Mouse (Mus musculus): ENCODE results near the gene Adamts6. TPM values are rescaled to one million over a fixed set of nuclear protein-coding genes. Genes with fewer than 3 reads are reported as not detected.

Gene Adamts6
- polyA plus RNA-seq, 1 experiment from 2014 or later, result 0.37 TPM

GRCm38 (mm10) chr13:104518312-104519005 is 230.8 kb downstream of the Adamts6 start:
- 21% methylated on average over 19 of the region's 19 CpGs for WGBS
- Histone ChIP-seq H3K27ac (ENCODE audit: low read depth, low read length) (peak overlapping the region; percentile 0; the same call in 1 of the 2 replicates), H3K36me3 (ENCODE audit: control insufficient read depth, insufficient read depth) (no peaks in the 10 kb centered on the region), H3K9me3 (ENCODE audit: control insufficient read depth) (no peaks in the 10 kb centered on the region), H3K4me2 (replicated peaks; ENCODE audit: low read depth) (peak overlapping the region; percentile 58), H3K27me3 (replicated peaks; ENCODE audit: control insufficient read depth, insufficient read depth, low read length) (no peaks in the 10 kb centered on the region), H3K9ac (ENCODE audit: low read depth, low read length) (no peak overlapping the region), H3K4me3 (ENCODE audit: low read depth, low read length) (peak overlapping the region; percentile 15), H3K4me1 (replicated peaks; ENCODE audit: control insufficient read depth, insufficient read depth, low read length) (no peaks in the 10 kb centered on the region)
- ATAC-seq, result peak; percentile 61; the same call in 1 of the 2 replicates
- no peak for TF ChIP-seq CTCF (IDR thresholded peaks at IDR 0.05; ENCODE audit: low read depth)

- H3K4me3 ChIP-seq (ENCODE audit: low read depth, low read length), result no peak overlapping the region
- WGBS, result 76% methylated on average over 14 of the region's 14 CpGs
- no peak overlapping the region for H3K9ac ChIP-seq (ENCODE audit: low read depth, low read length)
- no peak for ATAC-seq
- H3K27me3 ChIP-seq (replicated peaks; ENCODE audit: control insufficient read depth, insufficient read depth, low read length), result no peaks in the 10 kb centered on the region
- H3K9me3 ChIP-seq (ENCODE audit: control insufficient read depth), result no peaks in the 10 kb centered on the region
- no peak overlapping the region for H3K4me2 ChIP-seq (replicated peaks; ENCODE audit: low read depth)
- H3K36me3 ChIP-seq (ENCODE audit: control insufficient read depth, insufficient read depth), result no peaks in the 10 kb centered on the region
- no peaks in the 10 kb centered on the region for H3K4me1 ChIP-seq (replicated peaks; ENCODE audit: control insufficient read depth, insufficient read depth, low read length)
- no peak overlapping the region for H3K27ac ChIP-seq (ENCODE audit: low read depth, low read length)
- no peak for TF ChIP-seq CTCF (IDR thresholded peaks at IDR 0.05; ENCODE audit: low read depth)
Observed at GRCm38 (mm10) chr13:104519006-104519695, 231.5 kb downstream of the Adamts6 start.

- H3K4me3 ChIP-seq (ENCODE audit: low read depth, low read length), result no peak overlapping the region
- no peak overlapping the region for H3K9ac ChIP-seq (ENCODE audit: low read depth, low read length)
- H3K36me3 ChIP-seq (ENCODE audit: control insufficient read depth, insufficient read depth), result no peaks in the 10 kb centered on the region
- no peaks in the 10 kb centered on the region for H3K9me3 ChIP-seq (ENCODE audit: control insufficient read depth)
- no peaks in the 10 kb centered on the region for H3K27me3 ChIP-seq (replicated peaks; ENCODE audit: control insufficient read depth, insufficient read depth, low read length)
- no peak for ATAC-seq
- H3K4me2 ChIP-seq (replicated peaks; ENCODE audit: low read depth), result no peak overlapping the region
- no peaks in the 10 kb centered on the region for H3K4me1 ChIP-seq (replicated peaks; ENCODE audit: control insufficient read depth, insufficient read depth, low read length)
- 88% methylated on average over 4 of the region's 4 CpGs for WGBS
- no peak overlapping the region for H3K27ac ChIP-seq (ENCODE audit: low read depth, low read length)
- TF ChIP-seq CTCF (IDR thresholded peaks at IDR 0.05; ENCODE audit: low read depth), result no peak
Observed at GRCm38 (mm10) chr13:104519981-104520380, 232.3 kb downstream of the Adamts6 start.

- H3K27me3 ChIP-seq (replicated peaks; ENCODE audit: control insufficient read depth, insufficient read depth, low read length), result no peaks in the 10 kb centered on the region
- ATAC-seq, result no peak
- no peak overlapping the region for H3K9ac ChIP-seq (ENCODE audit: low read depth, low read length)
- no peak overlapping the region for H3K4me3 ChIP-seq (ENCODE audit: low read depth, low read length)
- no peaks in the 10 kb centered on the region for H3K36me3 ChIP-seq (ENCODE audit: control insufficient read depth, insufficient read depth)
- TF ChIP-seq CTCF (IDR thresholded peaks at IDR 0.05; ENCODE audit: low read depth), result no peak
- H3K27ac ChIP-seq (ENCODE audit: low read depth, low read length), result no peak overlapping the region
- no peaks in the 10 kb centered on the region for H3K4me1 ChIP-seq (replicated peaks; ENCODE audit: control insufficient read depth, insufficient read depth, low read length)
- no peaks in the 10 kb centered on the region for H3K9me3 ChIP-seq (ENCODE audit: control insufficient read depth)
- H3K4me2 ChIP-seq (replicated peaks; ENCODE audit: low read depth), result no peak overlapping the region
- 60% methylated on average over 3 of the region's 3 CpGs for WGBS
Observed at GRCm38 (mm10) chr13:104520461-104520860, 232.8 kb downstream of the Adamts6 start.

- no peak for ATAC-seq
Observed at GRCm38 (mm10) chr13:104521532-104521931, 233.9 kb downstream of the Adamts6 start.

GRCm38 (mm10) chr13:104525656-104526055 is 238.0 kb downstream of the Adamts6 start:
- no peak for TF ChIP-seq CTCF (IDR thresholded peaks at IDR 0.05; ENCODE audit: low read depth)
- Histone ChIP-seq H3K4me3 (ENCODE audit: low read depth, low read length) (no peak overlapping the region), H3K4me1 (replicated peaks; ENCODE audit: control insufficient read depth, insufficient read depth, low read length) (no peaks in the 10 kb centered on the region), H3K9ac (ENCODE audit: low read depth, low read length) (no peak overlapping the region), H3K36me3 (ENCODE audit: control insufficient read depth, insufficient read depth) (no peaks in the 10 kb centered on the region), H3K27ac (ENCODE audit: low read depth, low read length) (no peak overlapping the region), H3K27me3 (replicated peaks; ENCODE audit: control insufficient read depth, insufficient read depth, low read length) (no peaks in the 10 kb centered on the region), H3K9me3 (ENCODE audit: control insufficient read depth) (no peaks in the 10 kb centered on the region), H3K4me2 (replicated peaks; ENCODE audit: low read depth) (no peak overlapping the region)
- 71% methylated on average over 4 of the region's 4 CpGs for WGBS
- no peak for ATAC-seq

More at GRCm38 (mm10) chr13:104521532-104521931, 233.9 kb downstream of the Adamts6 start:
- no peak overlapping the region for H3K9ac ChIP-seq (ENCODE audit: low read depth, low read length)
- TF ChIP-seq CTCF (IDR thresholded peaks at IDR 0.05; ENCODE audit: low read depth), result no peak
- H3K36me3 ChIP-seq (ENCODE audit: control insufficient read depth, insufficient read depth), result no peaks in the 10 kb centered on the region
- WGBS, result 90% methylated on average over 2 of the region's 2 CpGs
- no peak overlapping the region for H3K27ac ChIP-seq (ENCODE audit: low read depth, low read length)
- no peaks in the 10 kb centered on the region for H3K9me3 ChIP-seq (ENCODE audit: control insufficient read depth)
- no peaks in the 10 kb centered on the region for H3K27me3 ChIP-seq (replicated peaks; ENCODE audit: control insufficient read depth, insufficient read depth, low read length)
- H3K4me1 ChIP-seq (replicated peaks; ENCODE audit: control insufficient read depth, insufficient read depth, low read length), result no peaks in the 10 kb centered on the region
- H3K4me2 ChIP-seq (replicated peaks; ENCODE audit: low read depth), result no peak overlapping the region
- no peak overlapping the region for H3K4me3 ChIP-seq (ENCODE audit: low read depth, low read length)

Measured in intestine, postnatal 0 days (tissue).